Mouse (Mus musculus) hematopoietic stem cell, adult 5-6 weeks (primary cell): ENCODE data around the gene Rpa1. TPM values are rescaled to one million over a fixed set of nuclear protein-coding genes. Genes with fewer than 3 reads are reported as not detected.

Experiments used
- ATAC-seq, 2 experiments: fragments of 125-278 bp in 1 of 2; replicated peaks in 1 of 2; 2 replicates each; pipeline ENCODE4 v1.8.0; 2016 to 2017; ENCODE audit warnings: inconsistent platforms in 2 of 2, mild to moderate bottlenecking in 2 of 2, moderate number of reproducible peaks in 2 of 2, low read depth in 1 of 2, moderate TSS enrichment in 1 of 2; ENCODE audit not compliant: low FRiP score in 2 of 2, poor library complexity in 2 of 2, severe bottlenecking in 2 of 2, insufficient read depth in 1 of 2, low TSS enrichment in 1 of 2
- total RNA-seq: library from RNA; stranded (forward); fragments of 172-1452, 232-1000 nt; gene quantifications from 2 replicates; pipeline ENCODE4 v1.2.3, GENCODE M21; 2017

The Rpa1 gene
- total RNA-seq, 1 experiment from 2014 or later: 160 TPM

- ATAC-seq: no peak
These were observed 91.0 kb downstream of the Rpa1 start for GRCm38 (mm10) chr11:75257056-75257648.

- peak in 1 of 2 experiments; percentile 51; a peak in 1 of 4 replicates for ATAC-seq
These were observed 92.8 kb downstream of the Rpa1 start for GRCm38 (mm10) chr11:75255330-75255729.

- peak; percentile 52 to 68; a peak in 3 of 4 replicates for ATAC-seq
These were observed 93.7 kb downstream of the Rpa1 start for GRCm38 (mm10) chr11:75254252-75254912.

GRCm38 (mm10) chr11:75251557-75252070 lies 96.5 kb downstream of the Rpa1 start:
- no peak for ATAC-seq

- no peak for ATAC-seq
These were observed 97.1 kb downstream of the Rpa1 start for GRCm38 (mm10) chr11:75251006-75251512.

- no peak for ATAC-seq
These were observed 98.5 kb downstream of the Rpa1 start for GRCm38 (mm10) chr11:75249588-75249987.

Other genes starting within 250 kb of the Rpa1 start
- not detected in 2 replicates for gene Hic1, start 178.8 kb downstream of the Rpa1 start, total RNA-seq
- 17.1 and 20.8 TPM in 2 replicates for gene Ovca2, start 169.5 kb downstream of the Rpa1 start, total RNA-seq
- gene Dph1, start 157.1 kb downstream of the Rpa1 start, total RNA-seq: 7.8 and 14.0 TPM in 2 replicates
- 0.84 TPM in 1 of 2 replicates, not detected in the other for gene Rtn4rl1, start 154.5 kb downstream of the Rpa1 start, total RNA-seq
- 13.0 and 22.1 TPM in 2 replicates for gene Smyd4, start 109 bp upstream of the Rpa1 start, total RNA-seq
- gene Serpinf1, start 74.4 kb upstream of the Rpa1 start, total RNA-seq: 60.5 and 70.1 TPM in 2 replicates
- gene Serpinf2, start 91.3 kb upstream of the Rpa1 start, total RNA-seq: not detected in 2 replicates
- 4.5 and 6.0 TPM in 2 replicates for gene Wdr81, start 106.4 kb upstream of the Rpa1 start, total RNA-seq
- 24.7 and 33.5 TPM in 2 replicates for gene Tlcd2, start 113.4 kb upstream of the Rpa1 start, total RNA-seq
- 113 and 126 TPM in 2 replicates for gene Prpf8, start 138.5 kb upstream of the Rpa1 start, total RNA-seq
- 0.75 TPM in 1 of 2 replicates, not detected in the other for gene Rilp, start 161.8 kb upstream of the Rpa1 start, total RNA-seq
- gene Scarf1, start 165.2 kb upstream of the Rpa1 start, total RNA-seq: 12.2 and 17.8 TPM in 2 replicates
- gene Slc43a2, start 183.4 kb upstream of the Rpa1 start, total RNA-seq: 8.9 and 17.5 TPM in 2 replicates
- gene Pitpna, start 239.8 kb upstream of the Rpa1 start, total RNA-seq: 55.5 and 98.3 TPM in 2 replicates